Mouse (Mus musculus) CD4-positive, CD25-positive, alpha-beta regulatory T cell, adult 4 months (primary cell): ENCODE measurements around the gene Smg6. TPM values are rescaled to one million over a fixed set of nuclear protein-coding genes. Genes with fewer than 3 reads are reported as not detected.

Experiments
- ATAC-seq: one replicate; pipeline ENCODE4 v1.8.0; 2017
- polyA plus RNA-seq, 2 experiments: library from polyadenylated mRNA; unstranded; fragments of 100-300 nt; shearing (Covaris generic); gene quantifications; one replicate each; pipeline ENCODE4 v1.2.1; 2017

The Smg6 gene
- polyA plus RNA-seq, 2 experiments from 2014 or later, result 16.5 to 21.8 TPM

DNA sequence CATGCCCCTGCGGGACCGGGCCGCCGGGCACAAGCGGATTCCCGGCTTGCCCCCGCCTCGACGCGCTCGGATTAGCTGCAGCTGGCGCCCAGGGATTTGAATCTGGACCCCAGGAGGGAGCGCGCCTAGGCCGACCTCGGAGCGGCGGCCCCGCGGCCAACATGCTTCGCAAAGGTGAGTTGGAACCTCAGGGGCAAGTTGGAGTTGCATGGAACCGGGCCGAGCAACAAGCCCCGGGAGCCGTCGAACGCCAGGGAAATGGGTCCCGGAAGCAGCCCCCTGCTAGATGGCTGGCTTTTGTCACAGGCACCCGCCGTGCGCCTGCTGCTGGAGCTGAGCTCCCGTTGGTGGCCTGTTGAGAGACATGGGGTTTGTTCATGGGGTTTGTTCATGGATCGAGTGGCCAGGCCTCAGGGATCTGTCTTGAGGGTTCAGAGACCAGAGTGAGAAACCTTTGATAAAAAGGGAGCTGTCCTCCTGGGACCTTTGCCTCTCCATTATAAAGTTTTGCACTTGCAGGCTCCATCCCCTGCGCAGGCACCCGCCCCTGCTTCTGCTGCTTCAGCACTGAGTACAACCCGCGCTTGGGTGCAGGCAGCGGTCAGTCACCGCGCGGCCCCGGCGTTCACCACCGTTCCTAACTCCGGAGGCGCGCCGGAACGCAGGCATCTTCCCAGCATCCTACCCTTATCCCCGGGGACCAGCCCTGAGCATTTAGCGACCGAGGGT is 268.7 kb downstream of the Smg6 start:
- ATAC-seq, result no peak

DNA sequence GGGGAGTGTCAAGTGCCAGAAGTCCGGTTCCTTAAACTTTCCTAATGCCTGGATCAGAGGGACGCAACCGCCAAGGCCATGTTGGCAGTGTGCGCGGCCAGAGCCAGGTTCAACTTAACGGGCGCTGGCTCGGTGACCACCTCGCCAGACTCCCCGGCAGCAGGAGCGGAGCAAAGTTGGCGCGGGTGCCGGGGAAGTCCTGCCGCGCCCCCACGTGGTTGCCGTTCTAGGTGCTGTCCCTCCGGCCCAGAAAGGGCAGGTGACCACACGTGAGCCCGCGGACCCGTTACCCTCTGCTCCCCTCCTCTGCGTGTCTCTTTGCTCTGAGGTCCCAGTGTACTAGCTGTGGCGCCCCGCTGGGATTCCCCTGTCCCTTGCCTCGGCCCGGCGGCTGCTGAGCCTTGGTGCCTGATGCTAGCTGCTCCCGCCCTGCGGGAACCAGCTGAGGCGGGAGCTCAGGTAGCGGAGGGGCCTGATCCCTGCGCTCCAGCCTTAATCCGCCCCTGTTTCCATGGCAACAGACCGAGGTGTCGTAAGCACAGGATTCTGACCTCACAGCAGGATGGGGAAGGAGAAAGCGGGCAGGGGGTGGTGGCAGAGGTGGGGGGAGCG is 269.3 kb downstream of the Smg6 start:
- ATAC-seq, result peak; percentile 40

DNA sequence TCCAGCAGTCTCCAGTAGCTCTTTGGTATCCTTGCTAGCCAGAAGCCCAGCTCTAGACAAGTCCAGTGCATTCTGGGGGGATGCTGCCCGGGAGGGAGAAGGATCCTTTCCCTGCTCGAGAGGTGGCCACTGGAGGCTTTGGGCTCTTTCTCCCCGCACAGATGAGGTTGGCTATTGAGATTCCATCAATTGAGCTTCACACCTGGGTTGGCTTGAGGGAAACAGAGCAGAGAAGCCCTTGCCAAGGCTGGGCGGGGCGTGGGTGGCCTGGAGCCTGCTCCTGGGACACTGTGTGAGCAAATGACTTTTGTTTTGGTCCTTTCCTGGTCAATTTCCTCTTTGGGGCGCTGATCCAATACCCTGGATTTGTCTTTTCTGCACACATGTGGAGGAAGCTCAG is 270.5 kb downstream of the Smg6 start:
- ATAC-seq, result no peak

DNA sequence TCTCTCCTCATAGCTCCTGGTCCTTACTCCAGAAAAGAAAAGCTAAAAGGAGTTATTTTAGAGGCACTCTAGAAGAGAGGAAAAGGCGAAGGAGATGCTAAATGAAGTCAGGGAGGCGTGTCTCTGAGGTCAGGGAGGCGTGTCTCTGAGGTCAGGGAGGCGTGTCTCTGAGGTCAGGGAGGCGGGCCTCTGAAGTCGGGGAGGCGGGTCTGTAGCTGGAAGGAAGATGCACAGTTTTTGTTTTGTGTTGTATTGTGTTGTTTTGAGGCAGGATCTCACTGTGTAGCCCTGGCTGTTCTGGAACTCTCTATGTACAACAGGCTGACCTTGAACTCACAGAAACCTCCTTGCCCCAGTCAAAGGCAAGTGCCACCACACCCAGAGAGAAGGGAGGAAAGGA is 272.3 kb downstream of the Smg6 start:
- no peak for ATAC-seq

DNA sequence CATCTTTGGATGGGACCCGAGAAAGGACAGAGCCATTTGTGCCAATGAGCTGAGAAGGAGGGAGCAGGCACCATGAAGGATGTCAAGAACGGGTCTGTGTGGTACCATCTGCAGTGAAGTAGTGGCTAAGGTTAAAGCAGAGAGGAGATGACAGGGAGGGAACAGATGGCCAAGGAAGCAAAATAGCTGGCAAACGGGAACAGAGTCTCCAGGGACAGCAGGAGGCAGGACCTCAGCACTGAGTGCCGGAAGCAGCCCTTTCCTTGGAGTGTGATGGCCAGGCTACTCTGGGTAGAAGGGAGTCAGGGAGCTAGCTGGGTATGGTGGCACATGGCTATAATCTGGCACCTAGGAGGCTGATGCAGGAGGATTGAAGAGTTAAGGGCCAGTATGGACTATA is 273.2 kb downstream of the Smg6 start:
- ATAC-seq, result no peak

DNA sequence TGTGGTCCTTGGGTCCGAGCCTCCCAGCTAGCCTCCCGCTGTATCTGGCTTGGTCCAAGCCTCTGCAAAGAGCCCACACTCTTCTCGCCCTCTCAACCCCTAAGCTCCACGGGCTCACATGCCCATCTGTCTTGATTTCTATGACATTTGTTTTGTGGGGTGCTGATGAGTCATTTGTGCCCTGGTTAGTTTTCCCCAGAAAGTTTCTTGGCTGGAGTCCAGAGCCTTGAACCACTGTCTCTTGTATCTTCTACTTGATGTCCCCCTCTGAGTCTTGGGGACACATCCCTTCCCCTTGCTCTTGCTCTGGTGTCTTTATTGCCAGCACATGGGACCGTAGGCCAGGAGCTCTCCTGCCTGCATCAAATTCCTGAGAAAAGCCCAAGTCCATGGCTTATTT is 274.3 kb downstream of the Smg6 start:
- ATAC-seq, result no peak

DNA sequence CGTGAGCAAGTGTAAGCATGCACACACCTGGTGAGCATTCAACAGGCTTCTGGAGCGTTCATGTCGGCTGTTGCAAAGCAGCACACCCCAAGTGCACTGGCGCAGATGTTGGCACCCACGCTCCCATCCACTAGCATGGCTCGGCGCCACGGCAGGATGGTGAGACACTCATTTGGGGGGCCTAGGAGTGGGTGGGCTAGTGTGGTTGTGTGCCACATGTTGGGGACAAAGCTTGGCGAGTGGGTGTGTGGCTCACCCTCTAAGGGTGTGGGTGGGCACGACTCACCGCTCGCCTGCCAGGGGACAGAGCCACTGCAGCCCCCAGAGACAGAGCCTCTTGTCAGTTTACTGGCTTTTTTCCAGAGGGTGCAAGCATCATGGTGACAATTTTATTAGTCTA is 275.3 kb downstream of the Smg6 start:
- no peak for ATAC-seq

DNA sequence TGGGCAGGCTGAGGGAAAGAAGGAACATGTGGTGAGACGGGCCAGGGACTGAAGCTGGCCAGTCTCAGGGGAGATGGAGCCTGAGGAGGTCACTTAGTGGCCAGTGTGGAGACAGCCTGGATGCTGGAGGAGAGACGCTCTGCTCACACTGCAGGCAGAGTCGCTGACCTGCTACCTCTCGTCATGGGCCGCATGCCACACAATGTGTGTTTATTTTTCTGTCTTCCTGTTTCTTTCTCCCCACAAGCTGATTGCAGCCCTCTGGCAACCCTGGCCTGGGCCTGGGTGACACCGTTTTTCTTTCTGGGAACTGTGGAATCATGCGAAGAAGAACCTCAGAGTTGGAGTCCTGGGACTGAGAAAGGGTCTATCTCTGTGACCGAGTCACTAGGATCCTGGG is 276.1 kb downstream of the Smg6 start:
- ATAC-seq, result no peak

DNA sequence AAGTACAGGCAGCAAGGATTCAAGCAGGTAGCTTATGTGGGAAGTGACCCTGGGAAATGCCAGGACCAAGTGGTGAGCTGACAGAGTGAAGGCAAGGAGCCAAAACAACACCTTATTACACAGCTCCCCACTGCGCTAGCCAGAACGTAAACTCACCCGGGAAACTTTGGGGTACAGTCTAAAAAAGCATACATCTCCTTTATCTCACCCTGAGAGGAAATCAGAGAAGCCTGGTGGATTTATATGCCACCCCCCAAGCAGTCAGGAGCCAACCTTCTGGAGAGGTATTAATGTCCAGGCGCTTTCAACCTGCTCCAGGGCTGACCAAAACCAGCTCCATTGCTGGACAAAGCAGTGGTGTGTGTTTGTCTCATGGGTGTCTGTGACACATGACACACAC is 278.3 kb downstream of the Smg6 start:
- no peak for ATAC-seq

DNA sequence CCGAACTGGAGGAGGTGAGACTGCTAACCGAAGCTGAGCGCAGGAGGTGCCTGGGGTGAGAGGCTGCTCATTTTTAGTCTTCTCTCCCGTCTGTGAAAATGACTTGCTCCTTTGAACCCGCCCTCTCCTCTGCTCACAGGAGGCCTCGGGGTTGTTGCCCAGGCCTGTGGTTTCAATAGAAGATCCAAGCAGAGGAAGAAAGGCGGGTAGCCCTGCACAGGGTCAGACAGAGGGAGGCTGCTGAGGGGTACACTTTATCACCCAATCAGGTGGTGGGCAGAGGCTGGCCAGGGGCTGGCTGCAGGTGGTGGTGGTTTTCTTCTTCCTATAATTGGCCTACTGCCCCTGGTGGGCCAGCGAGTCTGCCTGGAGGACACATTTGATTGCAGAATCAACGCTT is 278.8 kb downstream of the Smg6 start:
- ATAC-seq, result no peak

DNA sequence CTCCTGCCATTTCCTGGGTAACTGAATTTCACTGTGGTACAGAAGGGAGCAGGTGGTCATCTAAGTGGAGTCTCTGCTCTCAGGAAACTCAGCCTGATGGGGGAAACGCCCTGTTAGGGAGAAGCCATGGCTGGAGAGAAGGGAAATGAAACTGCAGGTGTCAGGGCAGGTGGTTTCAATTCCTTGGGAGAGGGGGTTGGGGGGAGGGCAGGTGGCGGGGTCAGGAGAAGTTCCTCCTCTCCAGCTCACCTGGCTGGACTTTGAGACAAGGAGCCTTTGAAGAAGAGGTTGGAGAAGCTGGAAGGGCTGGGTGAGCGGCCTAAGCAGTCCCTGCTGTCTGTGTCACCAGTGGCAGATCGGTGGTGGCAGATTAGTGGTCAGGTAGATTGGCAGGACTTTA is 280.7 kb downstream of the Smg6 start:
- ATAC-seq, result no peak

DNA sequence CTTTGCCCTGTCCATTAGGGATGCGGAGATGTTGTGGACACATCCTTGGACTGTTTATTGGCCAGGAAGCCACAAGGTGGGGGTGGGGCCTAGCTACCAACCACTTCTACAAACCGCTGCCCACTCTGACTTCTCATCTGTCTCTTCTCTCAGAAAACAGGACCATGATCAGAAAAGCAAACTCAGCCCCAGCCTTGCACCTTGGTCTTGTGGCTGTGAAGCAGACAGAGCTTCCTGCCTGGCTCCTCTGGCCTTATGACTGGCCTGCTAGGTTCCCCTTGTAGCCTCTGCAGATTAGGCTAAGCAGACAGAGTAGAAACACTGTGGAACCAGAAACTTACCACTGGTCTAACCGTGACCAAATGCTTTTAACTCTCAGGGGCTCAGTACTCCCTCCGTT is 283.7 kb downstream of the Smg6 start:
- no peak for ATAC-seq

DNA sequence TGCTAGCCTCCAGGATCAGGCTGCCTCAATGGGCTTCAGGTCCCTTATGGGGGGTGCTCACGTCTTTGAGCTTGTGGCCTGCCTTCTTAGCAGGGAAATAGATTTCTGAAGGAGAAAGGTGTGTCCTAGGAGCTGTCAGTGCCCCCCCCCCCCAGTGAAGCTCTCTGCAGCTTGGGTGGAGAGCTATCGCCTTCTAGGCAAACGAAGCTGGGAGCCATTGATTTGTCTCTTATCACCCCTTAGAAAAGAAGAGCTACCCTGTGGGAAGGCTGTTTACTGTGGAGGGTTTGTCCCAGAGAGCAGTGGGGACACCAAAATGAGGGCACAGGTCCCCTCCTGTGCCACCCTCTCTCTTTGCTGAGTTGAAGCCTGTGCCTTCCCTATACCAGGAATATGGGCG is 284.5 kb downstream of the Smg6 start:
- no peak for ATAC-seq

DNA sequence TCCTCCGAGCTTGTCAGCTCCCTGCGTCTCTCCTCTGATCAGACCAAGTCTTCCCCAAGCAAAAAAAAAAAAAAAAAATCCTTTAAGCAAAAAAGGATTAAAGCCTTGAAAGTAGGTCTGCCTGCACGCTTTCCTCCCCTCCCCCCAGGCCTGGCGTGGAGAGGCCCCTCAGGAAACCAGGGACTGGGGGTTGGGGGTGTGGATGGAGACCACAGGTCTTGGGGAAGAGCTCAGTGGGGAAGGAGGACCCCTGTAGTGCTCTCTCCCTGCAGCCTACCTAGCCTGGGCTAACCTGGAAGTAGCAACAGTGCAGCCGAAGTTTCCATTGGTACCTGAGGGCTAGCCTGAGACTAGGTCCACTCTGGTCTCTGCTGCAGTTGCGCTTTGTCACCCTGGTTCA is 285.1 kb downstream of the Smg6 start:
- ATAC-seq, result no peak

DNA sequence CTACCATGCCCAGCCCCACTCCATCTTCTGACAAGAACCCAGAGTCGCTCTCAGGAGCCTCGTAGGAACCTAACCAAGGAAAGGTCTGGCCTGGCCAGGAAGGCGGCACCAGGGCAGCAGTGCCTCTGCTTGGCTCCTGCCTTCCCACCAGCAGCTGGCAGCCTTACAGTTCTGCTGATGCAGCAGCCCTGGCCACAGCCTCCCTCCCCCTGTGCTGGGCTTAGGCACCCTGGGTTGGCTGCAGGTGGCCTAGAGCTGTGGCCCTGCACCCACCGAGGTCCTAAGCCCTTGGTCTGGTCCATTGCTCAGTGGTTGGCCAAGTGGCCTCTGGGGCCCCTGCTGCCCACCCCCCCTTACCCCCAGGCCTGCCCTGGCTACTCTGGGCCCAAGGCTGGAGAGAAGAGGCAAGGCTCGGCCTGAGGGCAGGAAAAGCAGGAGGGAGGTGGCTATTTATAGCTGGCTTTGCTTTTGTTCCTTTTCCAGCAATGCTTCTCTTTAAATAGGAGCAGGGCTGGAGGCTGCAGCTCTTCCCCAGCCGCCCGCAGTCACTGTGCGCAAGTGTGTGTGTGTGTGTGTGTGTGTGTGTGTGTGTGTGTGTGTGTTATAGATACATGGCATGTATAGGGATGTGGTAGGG is 286.5 kb downstream of the Smg6 start:
- ATAC-seq, result no peak

DNA sequence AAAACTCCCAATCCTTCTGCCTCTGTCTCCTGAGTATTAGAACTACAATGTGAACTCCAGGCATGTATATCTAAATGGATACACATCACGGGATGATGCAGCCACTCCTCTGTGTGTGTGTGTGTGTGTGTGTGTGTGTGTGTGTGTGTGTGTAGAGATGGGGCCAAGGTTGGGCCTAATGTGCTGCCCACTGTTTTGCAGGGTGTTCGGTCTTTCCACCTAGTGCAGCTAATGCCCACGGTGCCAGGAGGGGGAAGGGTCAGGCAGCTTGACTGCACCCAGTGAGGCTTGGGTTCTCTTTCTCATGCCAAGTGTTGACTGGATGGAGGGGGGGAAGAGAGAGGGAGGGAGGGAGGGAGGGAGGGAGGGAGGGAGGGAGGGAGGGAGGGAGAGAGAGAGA is 287.3 kb downstream of the Smg6 start:
- ATAC-seq, result no peak

DNA sequence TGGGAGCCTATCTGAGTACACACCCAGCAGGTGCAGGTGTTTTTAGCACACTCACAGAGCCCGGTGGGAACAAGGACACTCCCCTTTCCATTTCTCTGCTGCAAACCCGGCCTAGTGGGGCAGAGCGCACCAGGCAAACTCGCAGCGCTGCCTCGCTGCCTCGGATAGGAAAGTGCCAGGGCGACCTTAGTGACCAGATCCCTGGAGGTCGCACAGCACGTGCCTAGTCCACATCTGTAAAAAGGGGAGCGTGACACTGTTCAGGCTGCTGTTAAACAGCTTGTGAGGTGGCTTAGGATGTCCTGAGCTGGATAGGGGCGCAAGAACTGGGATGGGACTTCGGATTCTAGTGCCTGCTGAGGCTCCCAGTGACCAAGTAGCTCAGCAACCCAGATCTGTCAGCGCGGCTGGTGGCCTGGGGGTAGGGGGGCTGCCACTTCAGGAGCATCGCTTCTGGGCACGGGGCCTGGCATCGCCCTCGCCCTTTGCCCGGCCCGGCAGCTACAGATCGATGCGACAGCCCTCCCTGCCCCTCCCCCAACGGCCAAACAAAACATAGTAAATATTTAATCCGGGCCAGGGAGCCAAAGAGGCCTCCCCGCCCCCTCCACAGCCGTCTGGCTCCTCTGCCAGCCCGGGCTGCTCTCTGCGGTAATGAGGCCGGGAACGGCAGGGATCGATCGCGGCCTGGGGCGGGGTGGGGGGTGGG is 287.9 kb downstream of the Smg6 start:
- ATAC-seq, result no peak

Other genes with a start within 250 kb of the Smg6 start
- gene Pafah1b1, start 201.2 kb upstream of the Smg6 start, polyA plus RNA-seq, result 10 to 100 TPM; 63.6 to 82.3 TPM
- gene Mettl16, start 155.0 kb upstream of the Smg6 start, polyA plus RNA-seq, result 10 to 100 TPM; 29.2 to 36.8 TPM
- gene Mnt, start 94.9 kb upstream of the Smg6 start, polyA plus RNA-seq, result 1 to 10 TPM; 5.1 to 5.9 TPM
- gene Sgsm2, start 28.8 kb upstream of the Smg6 start, polyA plus RNA-seq, result 1 to 10 TPM; 2.8 to 3.3 TPM
- gene Tsr1, start 27.8 kb upstream of the Smg6 start, polyA plus RNA-seq, result 10 to 100 TPM; 38.5 to 53.0 TPM
- gene Srr, start 125 bp downstream of the Smg6 start, polyA plus RNA-seq, result 1 to 10 TPM; 7.8 to 8.9 TPM
- gene Hic1, start 243.7 kb downstream of the Smg6 start, polyA plus RNA-seq, result under 1 TPM in 1 of 2 experiments, not detected in 1; 0.36 TPM